Mouse (Mus musculus) left cerebral cortex, adult 8-10 months (tissue): ENCODE results near the gene Cdkn2aip. TPM values are rescaled to one million over a fixed set of nuclear protein-coding genes. Genes with fewer than 3 reads are reported as not detected.

ENCODE experiments used
- DNase-seq, 2 experiments: peaks; one replicate each; pipeline ENCODE4 v3.0.0; 2022; ENCODE audit warnings: low spot score in 2 of 2
- total RNA-seq, 4 experiments: library from RNA; stranded (reverse); gene quantifications; 2 replicates each; pipeline ENCODE4 v1.2.4; 2022

The Cdkn2aip gene
- total RNA-seq, 4 experiments from 2014 or later: 14.2 to 18.9 (median 17.7) TPM

DNA sequence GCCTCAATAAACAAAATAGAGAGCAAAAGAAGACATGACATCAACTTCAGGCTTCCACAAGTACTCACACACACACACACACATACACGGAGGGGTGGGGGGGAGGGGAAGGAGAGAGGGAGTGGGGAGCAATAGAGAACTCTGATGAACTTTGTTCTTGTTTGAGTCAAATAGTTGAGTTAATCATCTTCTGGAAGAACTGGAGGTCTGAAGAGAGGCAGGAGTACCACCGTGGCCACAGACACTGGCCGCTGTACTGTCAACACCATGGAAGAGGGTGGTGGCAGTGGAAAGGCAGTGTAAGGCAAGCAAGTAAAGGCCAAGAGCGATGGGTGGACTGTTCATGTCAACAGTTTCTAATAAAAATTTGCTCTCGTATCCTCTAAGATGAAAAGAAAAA, 54.3 kb downstream of the Cdkn2aip start:
- DNase-seq: no peak

Other genes starting within 250 kb of the Cdkn2aip start
- gene Trappc11, start 180.5 kb downstream of the Cdkn2aip start, total RNA-seq: 10 to 100 TPM; 51.7 to 59.0 (median 54.9) TPM
- gene Rwdd4a, start 180.3 kb downstream of the Cdkn2aip start, total RNA-seq: 10 to 100 TPM; 29.7 to 34.6 (median 31.7) TPM
- 10 to 100 TPM; 40.3 to 50.1 (median 44.3) TPM for gene Ing2, start 38.4 kb downstream of the Cdkn2aip start, total RNA-seq
- not detected for gene Cldn24, start 108.2 kb upstream of the Cdkn2aip start, total RNA-seq
- 1 to 10 TPM in 3 of 4 experiments, under 1 TPM in 1; 0.39 to 2.4 (median 1.5) TPM for gene Cldn22, start 110.5 kb upstream of the Cdkn2aip start, total RNA-seq